Mouse (Mus musculus) R1 (cell line): ENCODE measurements around the gene Elmo3.
"Not testable (repeated sequence)": the region's sequence is repeated elsewhere in the genome, so short reads cannot be mapped to it uniquely, and the experiment has no call there.

Experiments used
- DNase-seq: peaks from one replicate; pipeline ENCODE4 v3.0.0-alpha.2; 2018; ENCODE audit warnings: low read depth, low spot score

The Elmo3 gene

DNA sequence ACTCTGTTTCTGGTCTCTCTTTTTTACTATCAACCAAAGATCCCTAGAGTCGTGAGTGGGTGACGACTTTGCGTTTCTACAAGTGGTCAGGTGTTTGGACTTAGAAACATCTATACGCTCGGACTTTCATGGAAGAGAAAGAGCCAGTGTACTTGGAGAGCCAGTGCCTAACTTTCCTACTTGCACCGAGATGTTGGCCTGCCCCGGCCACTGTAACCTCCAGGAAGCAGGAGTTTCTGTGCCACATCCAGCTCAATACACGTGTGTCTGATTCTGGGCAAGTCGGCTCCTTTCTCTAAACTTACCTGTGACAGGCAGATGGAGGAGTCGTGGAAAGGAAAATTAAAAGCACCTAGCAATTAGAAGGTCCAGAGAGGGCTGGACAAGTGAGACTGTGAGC, 29.6 kb upstream of the Elmo3 start, which contains the start of gene Nol3:
Nol3 (plus strand) TSS at position 301 of the 400 bp plus-strand sequence.
- DNase-seq: no peak

- peak; percentile 73 for DNase-seq
Measured at GRCm38 (mm10) chr8:105276292-105277120, 28.9 kb upstream of the Elmo3 start.

DNA sequence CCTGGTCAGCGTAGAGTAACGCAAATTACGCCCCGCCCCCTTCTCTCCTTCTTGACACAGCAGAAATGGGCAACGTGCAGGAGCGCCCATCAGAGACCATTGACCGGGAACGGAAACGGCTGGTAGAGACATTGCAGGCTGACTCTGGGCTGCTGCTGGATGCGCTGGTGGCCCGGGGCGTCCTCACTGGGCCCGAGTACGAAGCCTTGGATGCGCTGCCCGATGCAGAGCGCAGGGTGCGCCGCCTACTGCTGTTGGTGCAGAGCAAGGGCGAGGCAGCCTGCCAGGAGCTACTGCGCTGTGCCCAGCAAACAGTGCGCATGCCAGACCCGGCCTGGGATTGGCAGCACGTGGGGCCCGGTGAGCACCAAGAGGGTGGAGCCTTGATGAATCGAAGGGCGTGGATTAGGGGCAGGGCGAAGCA, 26.5 kb upstream of the Elmo3 start:
- peak; percentile 62 for DNase-seq

DNA sequence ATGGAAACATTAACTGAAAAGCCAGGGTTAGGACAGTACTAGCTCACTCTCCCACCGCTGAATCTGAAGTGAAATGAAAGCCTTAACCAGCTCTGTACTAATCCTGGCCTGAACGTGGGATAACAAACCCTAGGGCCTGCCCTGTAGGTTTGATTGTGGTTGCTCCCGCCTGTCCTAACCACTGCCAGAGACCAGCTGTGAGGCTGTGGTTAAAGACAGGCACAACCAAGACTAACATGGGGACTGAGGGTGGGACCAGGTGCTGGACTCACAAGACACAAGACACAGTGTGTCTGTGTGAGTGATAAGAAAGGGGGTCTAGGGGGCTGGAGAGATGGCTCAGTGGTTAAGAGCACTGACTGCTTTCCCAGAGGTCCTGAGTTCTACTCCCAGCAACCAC, 24.8 kb upstream of the Elmo3 start:
- DNase-seq: no peak

DNA sequence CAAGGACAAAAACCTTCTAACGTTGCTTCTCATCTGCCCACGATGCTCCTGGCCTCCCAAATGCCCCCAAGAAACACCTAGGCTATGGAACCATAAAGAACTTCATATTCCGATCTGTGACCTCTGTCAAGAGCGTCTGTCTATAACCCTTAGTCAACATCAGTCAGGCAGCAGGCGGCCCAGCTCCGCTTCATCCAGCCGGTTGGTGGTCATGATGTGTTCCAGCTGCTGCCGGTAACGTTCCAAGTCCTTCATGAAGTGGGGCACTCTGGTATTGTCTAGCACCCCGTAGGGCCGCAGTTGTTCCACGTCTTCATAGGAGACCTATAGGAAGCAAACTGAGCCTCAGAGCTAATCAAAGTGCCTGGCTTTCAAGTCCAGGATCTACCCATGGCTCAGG, 23.6 kb upstream of the Elmo3 start:
- no peak for DNase-seq

GRCm38 (mm10) chr8:105282239-105282638, 23.2 kb upstream of the Elmo3 start:
- DNase-seq: no peak

- peak; percentile 87 for DNase-seq
Measured at GRCm38 (mm10) chr8:105283074-105283473, 22.3 kb upstream of the Elmo3 start.

- no peak for DNase-seq
Measured at GRCm38 (mm10) chr8:105285514-105285913, 19.9 kb upstream of the Elmo3 start.

DNA sequence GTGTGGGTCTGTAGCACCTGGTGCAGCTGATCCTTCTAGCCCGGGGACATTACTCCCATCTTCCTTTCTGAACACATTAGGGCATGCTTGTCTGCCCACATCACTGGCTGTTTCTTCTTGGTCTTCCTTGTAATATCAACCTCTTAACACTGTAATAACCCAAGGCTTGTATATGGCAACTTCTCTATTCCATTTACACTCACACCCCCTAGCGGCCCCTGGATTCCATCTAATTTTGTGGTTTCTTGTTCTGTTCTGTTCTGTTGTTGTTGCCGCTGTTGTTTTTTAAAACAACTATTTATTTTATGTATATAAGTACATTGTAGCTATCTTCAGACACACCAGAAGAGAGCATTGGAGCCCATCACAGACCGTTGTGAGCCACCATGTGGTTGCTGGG, 18.5 kb upstream of the Elmo3 start:
- no peak for DNase-seq

DNA sequence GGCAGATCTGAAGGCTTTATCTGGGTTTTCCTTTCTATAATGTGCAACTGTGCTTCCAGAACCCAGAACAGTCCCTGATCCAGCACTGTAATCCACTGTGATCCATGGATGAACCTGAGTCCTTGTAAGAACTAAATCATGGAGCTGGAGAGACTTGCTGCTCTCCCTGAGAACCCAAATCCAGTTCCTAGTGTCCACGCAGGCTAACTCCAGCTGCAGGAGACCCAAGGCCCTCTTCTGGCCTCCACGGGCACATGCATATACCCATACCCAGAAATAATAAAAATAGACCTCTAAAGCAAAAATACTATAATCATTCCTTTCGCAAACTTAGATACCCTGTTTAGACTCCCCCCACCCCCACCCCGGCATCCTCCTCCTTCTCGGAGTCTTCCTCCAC, 17.2 kb upstream of the Elmo3 start:
- no peak for DNase-seq

GRCm38 (mm10) chr8:105288958-105289732, 16.3 kb upstream of the Elmo3 start:
- DNase-seq: peak; percentile 99

GRCm38 (mm10) chr8:105289805-105290460, 15.5 kb upstream of the Elmo3 start, which contains the start of gene 4931428F04Rik:
TSS of gene 4931428F04Rik (minus strand) at chr8:105289864.
- DNase-seq: peak; percentile 85

GRCm38 (mm10) chr8:105290554-105291314, 14.7 kb upstream of the Elmo3 start:
- peak; percentile 93 for DNase-seq

GRCm38 (mm10) chr8:105291364-105291763, 14.0 kb upstream of the Elmo3 start:
- DNase-seq: not testable (repeated sequence)

GRCm38 (mm10) chr8:105291802-105292201, 13.6 kb upstream of the Elmo3 start:
- DNase-seq: not testable (repeated sequence)

DNA sequence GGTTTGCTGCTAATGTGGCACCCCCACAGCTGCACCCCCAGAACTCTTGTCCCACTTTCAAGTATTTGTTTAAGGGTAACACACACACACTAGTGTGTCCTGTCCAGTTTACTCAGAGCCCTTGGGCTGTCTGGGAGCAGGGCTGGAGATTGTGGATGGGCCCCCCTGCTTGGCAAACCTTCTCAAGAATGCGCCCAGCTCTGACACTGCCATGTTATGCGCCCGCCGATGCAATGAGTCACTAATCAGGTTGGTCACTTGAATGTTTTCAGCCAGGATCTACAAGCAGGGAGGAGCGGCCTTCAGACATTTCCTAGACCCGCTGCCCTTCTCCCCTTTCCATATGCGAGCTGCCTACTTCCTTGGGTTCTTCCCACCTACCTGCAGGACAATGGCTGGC, 12.9 kb upstream of the Elmo3 start:
- DNase-seq: no peak

GRCm38 (mm10) chr8:105293405-105293804, 12.0 kb upstream of the Elmo3 start:
- DNase-seq: no peak

GRCm38 (mm10) chr8:105294776-105295175, 10.6 kb upstream of the Elmo3 start:
- peak; percentile 63 for DNase-seq

DNA sequence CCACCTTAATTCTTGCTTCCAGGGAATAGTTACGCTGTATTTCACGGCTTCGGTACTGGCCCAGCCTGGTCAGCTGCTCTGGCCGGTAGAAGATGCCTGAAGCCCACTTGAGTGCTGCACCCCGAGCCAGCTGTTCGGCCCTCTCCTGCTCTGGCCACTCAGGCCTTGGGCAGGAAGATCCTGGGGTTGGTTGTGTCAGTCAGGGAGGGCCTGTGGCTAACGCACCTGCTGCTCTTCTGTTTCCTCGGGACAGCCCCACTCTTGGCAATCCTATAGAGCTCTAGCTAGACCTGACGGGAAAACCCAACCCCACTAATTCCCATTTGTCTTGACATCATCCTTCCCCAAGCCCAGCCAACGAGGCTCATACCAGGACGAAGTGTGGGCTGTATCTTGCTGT, 10.1 kb upstream of the Elmo3 start:
- no peak for DNase-seq

GRCm38 (mm10) chr8:105295895-105296573, 9.4 kb upstream of the Elmo3 start, which contains the start of gene Exoc3l:
TSS of gene Exoc3l (minus strand) at chr8:105296101.
- DNase-seq: peak; percentile 86
